Mouse (Mus musculus): Measurements from ENCODE around the gene Mpp6. TPM values are rescaled to one million over a fixed set of nuclear protein-coding genes. Genes with fewer than 3 reads are reported as not detected.

Gene Mpp6
- polyA plus RNA-seq, 1 experiment from 2014 or later = 54.1 TPM

GRCm38 (mm10) chr6:50175736-50176135, 65.7 kb downstream of the Mpp6 start:
- H3K27ac ChIP-seq (ENCODE audit: low read length) = no peak overlapping the region
- no peak for ATAC-seq
- H3K4me3 ChIP-seq (ENCODE audit: low read depth, low read length) = no peak overlapping the region
- peaks cover 4% of the 10 kb centered on the region; the same call in 1 of the 2 replicates for H3K36me3 ChIP-seq (ENCODE audit: control insufficient read depth, insufficient read depth, low read length)
- 0 out of 2 replicates have a peak, but pooled peaks cover 4% of the 10 kb centered on the region for H3K9me3 ChIP-seq (replicated peaks; ENCODE audit: control insufficient read depth, low read length, poor library complexity, severe bottlenecking)
- no peak overlapping the region for H3K4me2 ChIP-seq (ENCODE audit: low read length)
- 87% methylated on average over 1 of the region's 1 CpGs for WGBS
- H3K27me3 ChIP-seq (ENCODE audit: control insufficient read depth, insufficient read depth, low read depth, low read length) = no peaks in the 10 kb centered on the region
- H3K4me1 ChIP-seq (ENCODE audit: control insufficient read depth, insufficient read depth, low read length) = no peaks in the 10 kb centered on the region
- no peak overlapping the region for H3K9ac ChIP-seq (ENCODE audit: low read depth, low read length)

GRCm38 (mm10) chr6:50180189-50180588, 70.1 kb downstream of the Mpp6 start:
- WGBS = 76% methylated on average over 4 of the region's 4 CpGs
- ATAC-seq = no peak
- H3K4me2 ChIP-seq (ENCODE audit: low read length) = no peak overlapping the region
- peaks cover 4% of the 10 kb centered on the region; the same call in 1 of the 2 replicates for H3K36me3 ChIP-seq (ENCODE audit: control insufficient read depth, insufficient read depth, low read length)
- H3K4me3 ChIP-seq (ENCODE audit: low read depth, low read length) = no peak overlapping the region
- H3K9ac ChIP-seq (ENCODE audit: low read depth, low read length) = no peak overlapping the region
- H3K27ac ChIP-seq (ENCODE audit: low read length) = no peak overlapping the region
- H3K4me1 ChIP-seq (ENCODE audit: control insufficient read depth, insufficient read depth, low read length) = no peaks in the 10 kb centered on the region
- H3K9me3 ChIP-seq (replicated peaks; ENCODE audit: control insufficient read depth, low read length, poor library complexity, severe bottlenecking) = no peaks in the 10 kb centered on the region
- no peaks in the 10 kb centered on the region for H3K27me3 ChIP-seq (ENCODE audit: control insufficient read depth, insufficient read depth, low read depth, low read length)

GRCm38 (mm10) chr6:50187955-50188354, 77.9 kb downstream of the Mpp6 start:
- no peak overlapping the region for H3K4me2 ChIP-seq (ENCODE audit: low read length)
- H3K9ac ChIP-seq (ENCODE audit: low read depth, low read length) = no peak overlapping the region
- no peak overlapping the region for H3K4me3 ChIP-seq (ENCODE audit: low read depth, low read length)
- no peaks in the 10 kb centered on the region for H3K4me1 ChIP-seq (ENCODE audit: control insufficient read depth, insufficient read depth, low read length)
- H3K27ac ChIP-seq (ENCODE audit: low read length) = no peak overlapping the region
- no peaks in the 10 kb centered on the region for H3K9me3 ChIP-seq (replicated peaks; ENCODE audit: control insufficient read depth, low read length, poor library complexity, severe bottlenecking)
- no peaks in the 10 kb centered on the region for H3K27me3 ChIP-seq (ENCODE audit: control insufficient read depth, insufficient read depth, low read depth, low read length)
- no peak for ATAC-seq
- peaks cover 7% of the 10 kb centered on the region; the same call in 1 of the 2 replicates for H3K36me3 ChIP-seq (ENCODE audit: control insufficient read depth, insufficient read depth, low read length)
- 90% methylated on average over 4 of the region's 4 CpGs for WGBS

- Histone ChIP-seq H3K27ac (ENCODE audit: low read length) (no peak overlapping the region), H3K27me3 (ENCODE audit: control insufficient read depth, insufficient read depth, low read depth, low read length) (no peaks in the 10 kb centered on the region), H3K4me2 (ENCODE audit: low read length) (no peak overlapping the region), H3K4me3 (ENCODE audit: low read depth, low read length) (no peak overlapping the region), H3K36me3 (ENCODE audit: control insufficient read depth, insufficient read depth, low read length) (peaks cover 6% of the 10 kb centered on the region; the same call in 1 of the 2 replicates), H3K9ac (ENCODE audit: low read depth, low read length) (no peak overlapping the region), H3K9me3 (replicated peaks; ENCODE audit: control insufficient read depth, low read length, poor library complexity, severe bottlenecking) (no peaks in the 10 kb centered on the region), H3K4me1 (ENCODE audit: control insufficient read depth, insufficient read depth, low read length) (no peaks in the 10 kb centered on the region)
- no peak for ATAC-seq
Measured at GRCm38 (mm10) chr6:50189376-50189775, 79.3 kb downstream of the Mpp6 start.

- no peak overlapping the region for H3K9ac ChIP-seq (ENCODE audit: low read depth, low read length)
- H3K4me2 ChIP-seq (ENCODE audit: low read length) = no peak overlapping the region
- no peaks in the 10 kb centered on the region for H3K9me3 ChIP-seq (replicated peaks; ENCODE audit: control insufficient read depth, low read length, poor library complexity, severe bottlenecking)
- H3K36me3 ChIP-seq (ENCODE audit: control insufficient read depth, insufficient read depth, low read length) = no peaks in the 10 kb centered on the region
- H3K27me3 ChIP-seq (ENCODE audit: control insufficient read depth, insufficient read depth, low read depth, low read length) = no peaks in the 10 kb centered on the region
- 95% methylated on average over 3 of the region's 3 CpGs for WGBS
- H3K4me1 ChIP-seq (ENCODE audit: control insufficient read depth, insufficient read depth, low read length) = no peaks in the 10 kb centered on the region
- no peak for ATAC-seq
- no peak overlapping the region for H3K27ac ChIP-seq (ENCODE audit: low read length)
- H3K4me3 ChIP-seq (ENCODE audit: low read depth, low read length) = no peak overlapping the region
Measured at GRCm38 (mm10) chr6:50191605-50192004, 81.6 kb downstream of the Mpp6 start.

GRCm38 (mm10) chr6:50192169-50192568, 82.1 kb downstream of the Mpp6 start:
- 73% methylated on average over 1 of the region's 1 CpGs for WGBS

GRCm38 (mm10) chr6:50192822-50193221, 82.8 kb downstream of the Mpp6 start:
- no peaks in the 10 kb centered on the region for H3K27me3 ChIP-seq (ENCODE audit: control insufficient read depth, insufficient read depth, low read depth, low read length)
- WGBS = 95% methylated on average over 3 of the region's 3 CpGs
- H3K4me3 ChIP-seq (ENCODE audit: low read depth, low read length) = no peak overlapping the region
- H3K4me2 ChIP-seq (ENCODE audit: low read length) = no peak overlapping the region
- H3K36me3 ChIP-seq (ENCODE audit: control insufficient read depth, insufficient read depth, low read length) = peaks cover 3% of the 10 kb centered on the region; the same call in 1 of the 2 replicates
- H3K4me1 ChIP-seq (ENCODE audit: control insufficient read depth, insufficient read depth, low read length) = no peaks in the 10 kb centered on the region
- no peaks in the 10 kb centered on the region for H3K9me3 ChIP-seq (replicated peaks; ENCODE audit: control insufficient read depth, low read length, poor library complexity, severe bottlenecking)
- ATAC-seq = no peak
- H3K27ac ChIP-seq (ENCODE audit: low read length) = no peak overlapping the region
- no peak overlapping the region for H3K9ac ChIP-seq (ENCODE audit: low read depth, low read length)

More at GRCm38 (mm10) chr6:50192169-50192568, 82.1 kb downstream of the Mpp6 start:
- H3K9ac ChIP-seq (ENCODE audit: low read depth, low read length) = no peak overlapping the region
- H3K36me3 ChIP-seq (ENCODE audit: control insufficient read depth, insufficient read depth, low read length) = no peaks in the 10 kb centered on the region
- no peak overlapping the region for H3K27ac ChIP-seq (ENCODE audit: low read length)
- ATAC-seq = no peak
- H3K27me3 ChIP-seq (ENCODE audit: control insufficient read depth, insufficient read depth, low read depth, low read length) = no peaks in the 10 kb centered on the region
- H3K4me2 ChIP-seq (ENCODE audit: low read length) = no peak overlapping the region
- no peak overlapping the region for H3K4me3 ChIP-seq (ENCODE audit: low read depth, low read length)
- H3K9me3 ChIP-seq (replicated peaks; ENCODE audit: control insufficient read depth, low read length, poor library complexity, severe bottlenecking) = no peaks in the 10 kb centered on the region
- H3K4me1 ChIP-seq (ENCODE audit: control insufficient read depth, insufficient read depth, low read length) = no peaks in the 10 kb centered on the region

- Histone ChIP-seq H3K27me3 (ENCODE audit: control insufficient read depth, insufficient read depth, low read depth, low read length) (no peaks in the 10 kb centered on the region), H3K9ac (ENCODE audit: low read depth, low read length) (no peak overlapping the region), H3K4me1 (ENCODE audit: control insufficient read depth, insufficient read depth, low read length) (no peaks in the 10 kb centered on the region), H3K9me3 (replicated peaks; ENCODE audit: control insufficient read depth, low read length, poor library complexity, severe bottlenecking) (no peaks in the 10 kb centered on the region), H3K27ac (ENCODE audit: low read length) (no peak overlapping the region), H3K36me3 (ENCODE audit: control insufficient read depth, insufficient read depth, low read length) (peaks cover 3% of the 10 kb centered on the region; the same call in 1 of the 2 replicates), H3K4me3 (ENCODE audit: low read depth, low read length) (no peak overlapping the region), H3K4me2 (ENCODE audit: low read length) (no peak overlapping the region)
- 90% methylated on average over 5 of the region's 5 CpGs for WGBS
- ATAC-seq = no peak
Measured at GRCm38 (mm10) chr6:50193851-50194250, 83.8 kb downstream of the Mpp6 start.

- 83% methylated on average over 4 of the region's 4 CpGs for WGBS
- H3K27ac ChIP-seq (ENCODE audit: low read length) = no peak overlapping the region
- no peak overlapping the region for H3K4me3 ChIP-seq (ENCODE audit: low read depth, low read length)
- no peaks in the 10 kb centered on the region; the same call in 1 of the 2 replicates for H3K36me3 ChIP-seq (ENCODE audit: control insufficient read depth, insufficient read depth, low read length)
- H3K4me2 ChIP-seq (ENCODE audit: low read length) = no peak overlapping the region
- no peaks in the 10 kb centered on the region for H3K9me3 ChIP-seq (replicated peaks; ENCODE audit: control insufficient read depth, low read length, poor library complexity, severe bottlenecking)
- ATAC-seq = no peak
- H3K27me3 ChIP-seq (ENCODE audit: control insufficient read depth, insufficient read depth, low read depth, low read length) = no peaks in the 10 kb centered on the region
- H3K9ac ChIP-seq (ENCODE audit: low read depth, low read length) = no peak overlapping the region
- no peaks in the 10 kb centered on the region for H3K4me1 ChIP-seq (ENCODE audit: control insufficient read depth, insufficient read depth, low read length)
Measured at GRCm38 (mm10) chr6:50204356-50204755, 94.3 kb downstream of the Mpp6 start.

All from midbrain, embryonic 16.5 days (tissue).